Mouse (Mus musculus): ENCODE results near the gene Zbtb16.

DNA sequence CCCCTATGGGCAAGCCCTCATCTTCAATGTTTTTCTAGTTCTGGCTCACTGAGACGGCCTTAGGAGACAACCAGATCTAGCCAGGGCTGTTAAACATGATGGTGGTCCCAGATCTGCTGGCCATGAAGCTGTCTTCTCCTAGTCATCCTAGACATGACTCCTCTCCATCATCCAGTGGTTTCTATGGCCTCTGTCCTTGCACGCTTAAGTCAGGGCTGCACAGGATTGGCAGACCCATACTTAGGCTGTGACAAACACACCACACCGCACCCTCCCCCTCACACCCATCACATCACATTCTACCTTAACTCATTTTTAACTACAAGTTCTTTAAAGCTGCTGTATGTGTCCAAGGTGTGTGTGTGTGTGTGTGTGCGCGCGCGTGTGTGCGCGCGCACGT is 2.5 kb downstream of the Zbtb16 start:
- no peak for TF ChIP-seq POLR2A (IDR thresholded peaks at IDR 0.05; ENCODE audit: low read depth, low read length)
- no peak for TF ChIP-seq CTCF (IDR thresholded peaks at IDR 0.05; ENCODE audit: extremely low read depth, insufficient read length, insufficient replicate concordance, low read depth, low read length)
